Mouse (Mus musculus) layer of hippocampus, postnatal 10 days (tissue): Measurements from ENCODE around the gene Bmp3. TPM values are rescaled to one million over a fixed set of nuclear protein-coding genes. Genes with fewer than 3 reads are reported as not detected.

Experiments
- DNase-seq, 2 experiments: peaks; one replicate each; pipeline ENCODE4 v3.0.0; 2021; ENCODE audit warnings: low spot score in 2 of 2
- long read RNA-seq: library from polyadenylated mRNA; stranded (forward); transcript quantifications from one replicate; pipeline ENCODE4 v2.0.0, GENCODE M21; 2023
- total RNA-seq, 2 experiments: library from RNA; stranded (reverse); gene quantifications; 2 replicates each; pipeline ENCODE4 v1.2.3; 2021

The Bmp3 gene
- 1 to 10 TPM; 6.1 to 6.3 TPM for total RNA-seq
- long read RNA-seq, full-length matches to known transcripts = 3 of 3 reads
- long read RNA-seq, partial matches to known transcripts = 0 of 3 reads
- long read RNA-seq, other reads (novel, unspliced or antisense) = 0 of 3 reads

GRCm38 (mm10) chr5:98854264-98854626 lies at the start of gene Bmp3:
Gene Bmp3 (plus strand): TSS chr5:98854415.
- peak; percentile 28 to 56 for DNase-seq

- DNase-seq = no peak
Measured at GRCm38 (mm10) chr5:98804761-98805160, 49.5 kb upstream of the Bmp3 start.

DNA sequence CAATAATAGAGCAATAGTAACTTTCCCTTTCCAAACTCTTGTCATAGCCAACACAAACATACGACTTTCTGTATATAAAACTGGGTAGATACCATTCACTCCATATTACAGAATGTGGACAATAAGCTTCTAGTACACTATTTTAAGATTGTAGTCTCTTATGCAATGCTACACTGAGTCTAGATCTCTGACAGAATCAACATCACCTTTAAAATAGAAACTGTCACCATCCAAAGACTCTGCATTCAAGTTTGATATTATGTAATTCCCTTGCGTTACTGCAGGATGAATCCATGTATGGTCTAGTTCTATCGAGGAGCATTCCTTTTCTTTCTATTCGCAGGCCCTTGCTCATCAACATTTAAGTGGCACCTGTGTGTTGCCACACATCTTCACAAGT lies 47.7 kb upstream of the Bmp3 start:
- DNase-seq = no peak

DNA sequence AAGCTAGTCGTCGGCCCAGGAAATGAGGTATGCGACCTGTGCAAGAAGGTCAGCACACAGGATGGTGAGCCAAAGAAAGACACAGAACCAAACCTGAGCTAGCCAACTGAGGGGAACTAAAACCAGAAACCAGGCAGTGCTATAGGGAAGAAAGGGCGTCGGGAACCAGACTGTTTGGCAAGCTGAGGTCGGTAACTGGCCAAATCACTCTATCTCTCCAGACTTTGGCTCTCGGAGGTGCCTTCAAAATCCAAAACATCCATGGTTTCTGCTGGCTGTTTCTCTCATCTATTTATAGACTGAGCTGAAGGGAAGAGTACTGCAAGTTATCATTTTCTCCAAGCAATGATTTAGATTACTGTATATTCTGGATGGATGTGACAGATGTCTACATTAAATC lies 47.2 kb upstream of the Bmp3 start:
- DNase-seq = no peak

GRCm38 (mm10) chr5:98807953-98808352 lies 46.3 kb upstream of the Bmp3 start:
- no peak for DNase-seq

DNA sequence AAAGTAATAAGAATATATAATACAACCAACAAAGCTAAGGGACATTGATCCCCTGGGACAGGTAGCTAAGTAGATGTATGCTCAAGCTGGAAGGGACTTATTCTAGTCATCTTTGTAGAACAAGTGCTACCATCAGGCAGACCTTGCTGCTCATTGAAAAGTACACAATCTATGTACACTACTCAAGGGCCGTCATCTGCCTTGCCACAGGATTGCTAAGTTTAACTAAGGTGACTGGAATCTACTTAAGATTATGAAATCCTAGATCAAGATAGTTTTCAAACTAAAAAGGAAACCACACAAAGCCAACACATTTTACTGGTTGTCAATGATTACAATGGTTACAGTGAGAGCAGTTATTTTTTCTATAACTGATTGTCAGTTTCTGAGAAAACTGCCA lies 41.8 kb upstream of the Bmp3 start:
- no peak for DNase-seq

DNA sequence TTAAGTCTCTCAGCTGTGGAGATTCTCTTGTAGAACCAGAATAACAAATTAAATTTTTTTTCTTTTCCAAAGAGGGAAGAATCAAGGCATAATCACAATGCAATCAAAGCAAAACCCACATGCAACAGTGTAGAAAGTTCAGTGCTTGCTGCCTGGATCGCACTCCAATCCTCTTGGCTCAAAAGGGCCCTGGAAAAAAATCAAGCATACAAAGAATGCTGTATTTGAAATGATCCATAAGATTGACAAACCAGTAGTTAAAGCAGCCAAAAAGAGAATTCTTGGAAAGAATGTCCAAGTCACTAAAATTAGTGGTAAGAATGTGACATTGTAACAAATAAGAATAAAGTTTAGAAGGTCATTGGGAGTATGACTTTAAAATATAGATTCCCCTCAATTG lies 38.9 kb upstream of the Bmp3 start:
- DNase-seq = no peak

- DNase-seq = no peak
Measured at GRCm38 (mm10) chr5:98833760-98834159, 20.5 kb upstream of the Bmp3 start.

DNA sequence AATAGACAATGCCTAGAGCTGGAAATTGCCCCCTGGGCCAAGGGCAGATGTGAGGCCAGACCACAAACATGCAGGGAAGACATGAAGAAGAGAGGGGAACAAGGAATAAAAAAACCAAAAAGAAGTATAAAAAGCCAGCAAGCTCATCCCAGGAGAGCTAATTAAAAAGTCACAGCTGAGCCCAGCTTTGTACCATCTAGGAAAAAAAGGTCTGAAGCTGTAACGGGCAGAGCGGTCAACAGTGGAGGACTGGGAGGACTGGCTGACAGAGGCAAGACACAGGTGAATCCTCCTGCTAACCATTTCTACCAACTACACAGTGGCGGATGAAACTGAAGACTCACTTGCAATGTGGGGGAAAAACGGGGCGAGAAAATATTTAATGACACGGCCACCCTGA lies 19.9 kb upstream of the Bmp3 start:
- no peak for DNase-seq

DNA sequence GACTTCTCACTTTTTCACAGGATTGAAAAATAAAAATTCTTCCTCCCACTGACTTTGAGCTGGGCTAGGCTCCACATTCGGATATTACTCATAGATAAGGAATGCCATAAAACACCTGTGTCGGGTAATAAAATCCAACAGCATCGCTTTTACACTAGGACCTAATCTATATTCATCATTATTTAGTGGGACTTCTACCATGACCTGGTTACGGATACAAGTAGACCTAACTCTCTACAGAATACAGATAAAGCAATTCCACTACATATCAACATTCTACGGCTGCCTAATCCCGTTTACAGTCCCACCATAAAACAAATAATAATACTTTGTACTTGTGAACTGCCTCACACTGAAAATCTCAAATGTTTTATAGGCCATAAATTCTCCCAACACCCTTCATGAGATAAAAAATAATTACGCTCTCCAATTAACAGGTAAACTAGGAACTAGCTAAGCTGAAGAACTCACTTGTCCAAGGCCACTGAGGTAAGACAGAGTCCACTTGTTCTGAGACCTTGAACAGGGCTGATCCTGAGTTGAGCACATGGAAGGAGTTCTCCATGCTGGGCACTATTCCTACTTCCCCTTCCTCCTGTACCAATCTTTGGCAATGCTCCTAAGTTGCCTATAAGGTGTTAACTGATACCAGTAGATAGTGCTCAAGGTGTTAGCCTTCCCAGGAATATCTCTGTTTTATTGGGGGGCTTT lies 11.5 kb upstream of the Bmp3 start:
- DNase-seq = no peak

DNA sequence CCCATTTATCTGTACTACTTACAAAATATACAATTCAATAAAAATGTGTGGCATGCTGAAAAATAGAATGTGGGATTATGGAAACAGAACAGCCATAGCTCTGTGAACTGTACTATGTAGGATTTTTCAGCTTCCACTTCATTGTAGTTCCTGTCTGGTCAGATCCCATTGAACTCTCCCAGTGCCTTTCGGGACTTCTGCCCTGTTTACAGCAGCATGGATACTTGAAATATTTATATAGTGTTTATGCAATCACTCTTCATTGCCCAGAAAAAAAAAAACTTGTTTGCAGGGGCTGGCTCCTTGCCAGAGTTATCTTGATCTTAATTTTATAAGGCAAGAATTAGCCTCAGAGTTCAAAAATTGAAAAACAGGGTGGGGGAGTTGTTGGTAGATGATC lies 9.6 kb upstream of the Bmp3 start:
- DNase-seq = no peak

GRCm38 (mm10) chr5:98854627-98855564 lies 681 bp downstream of the Bmp3 start:
- DNase-seq = peak; percentile 37 to 42

DNA sequence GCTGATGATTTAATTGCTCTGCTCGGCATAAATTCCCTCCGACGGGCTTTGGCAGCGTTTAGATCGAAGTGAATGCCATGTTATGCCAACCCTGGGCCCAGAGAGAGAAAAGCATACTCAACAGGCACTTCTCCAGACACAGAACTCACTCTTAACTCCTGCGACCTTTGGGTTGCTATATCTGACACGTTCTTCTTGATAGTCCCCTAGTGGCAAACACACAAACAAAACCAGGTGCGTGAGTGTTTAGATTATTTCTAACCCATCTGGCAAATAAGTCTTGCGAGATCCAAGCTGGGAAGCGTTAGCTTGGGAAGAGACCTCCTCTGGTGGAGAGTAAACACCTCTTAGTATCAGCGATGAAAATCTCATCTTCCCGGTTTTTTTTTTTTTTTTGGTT lies 1.5 kb downstream of the Bmp3 start:
- peak in 1 of 2 experiments; percentile 13 for DNase-seq

DNA sequence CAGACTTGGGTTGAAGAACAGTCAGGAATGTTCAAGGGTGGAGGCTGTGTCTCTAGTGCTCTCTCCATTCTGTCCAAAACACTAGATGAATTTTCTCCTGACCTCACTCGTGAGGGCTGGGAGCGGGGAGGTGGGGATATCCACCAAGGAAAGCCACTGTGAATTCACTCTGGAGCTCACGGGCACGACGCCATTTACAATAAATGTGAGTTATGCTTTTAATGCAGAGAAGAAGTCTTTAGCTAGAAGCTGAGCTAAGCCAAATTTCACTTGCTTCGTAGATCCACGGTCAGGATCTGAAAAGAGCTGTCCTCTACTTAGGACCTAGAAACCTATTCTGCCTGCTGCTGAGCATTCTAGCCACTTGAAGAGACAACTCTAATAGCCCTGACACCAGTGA lies 2.1 kb downstream of the Bmp3 start:
- no peak for DNase-seq

- DNase-seq = peak; percentile 21 to 32
Measured at GRCm38 (mm10) chr5:98863891-98864290, 9.7 kb downstream of the Bmp3 start.

- DNase-seq = no peak
Measured at GRCm38 (mm10) chr5:98865146-98865545, 10.9 kb downstream of the Bmp3 start.

- no peak for DNase-seq
Measured at GRCm38 (mm10) chr5:98876056-98876455, 21.8 kb downstream of the Bmp3 start.

- DNase-seq = peak; percentile 71 to 75
Measured at GRCm38 (mm10) chr5:98878891-98879290, 24.7 kb downstream of the Bmp3 start.

DNA sequence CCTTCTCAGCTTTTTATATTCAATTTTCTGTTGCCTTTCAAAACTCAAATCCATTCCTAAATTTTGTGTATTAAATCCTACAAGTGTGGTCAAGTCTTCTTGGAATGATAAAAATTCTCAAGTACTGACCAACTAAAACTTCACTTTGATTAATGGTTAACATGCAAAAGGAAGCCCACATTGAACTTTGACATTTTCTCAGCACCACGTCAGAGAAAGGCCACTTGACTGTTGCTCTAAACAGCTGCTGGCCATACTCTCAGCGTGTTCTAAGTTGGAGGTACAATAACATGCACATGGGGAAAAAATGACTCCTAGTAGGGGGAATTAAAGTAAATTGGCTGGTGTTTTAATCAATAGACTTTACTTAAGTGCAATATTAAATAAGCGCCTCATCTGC lies 27.9 kb downstream of the Bmp3 start:
- DNase-seq = no peak

DNA sequence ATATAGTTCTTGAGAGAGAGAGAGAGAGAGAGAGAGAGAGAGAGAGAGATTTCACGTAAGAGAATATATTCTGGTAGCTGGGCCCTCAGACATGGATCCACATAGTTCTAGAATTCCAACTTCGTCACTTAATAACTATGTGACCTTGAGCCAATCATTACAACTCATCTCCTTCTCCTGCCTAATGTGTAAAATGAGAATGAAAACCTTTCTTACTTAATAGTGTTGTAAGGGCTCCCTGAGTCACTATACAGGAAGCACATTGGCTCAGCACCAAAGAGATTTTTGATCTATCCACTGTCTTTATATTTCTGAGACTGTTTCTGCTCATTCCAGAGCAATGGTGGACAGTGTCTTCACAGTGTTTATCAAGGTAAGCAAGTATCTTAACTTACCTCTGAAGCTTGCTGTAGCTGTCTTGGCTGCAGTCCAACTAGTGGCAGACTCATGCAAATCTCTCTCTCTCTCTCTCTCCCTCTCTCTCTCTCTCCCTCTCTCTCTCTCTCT lies 36.4 kb downstream of the Bmp3 start:
- DNase-seq = no peak

GRCm38 (mm10) chr5:98894281-98894680 lies 40.1 kb downstream of the Bmp3 start:
- DNase-seq = no peak

DNA sequence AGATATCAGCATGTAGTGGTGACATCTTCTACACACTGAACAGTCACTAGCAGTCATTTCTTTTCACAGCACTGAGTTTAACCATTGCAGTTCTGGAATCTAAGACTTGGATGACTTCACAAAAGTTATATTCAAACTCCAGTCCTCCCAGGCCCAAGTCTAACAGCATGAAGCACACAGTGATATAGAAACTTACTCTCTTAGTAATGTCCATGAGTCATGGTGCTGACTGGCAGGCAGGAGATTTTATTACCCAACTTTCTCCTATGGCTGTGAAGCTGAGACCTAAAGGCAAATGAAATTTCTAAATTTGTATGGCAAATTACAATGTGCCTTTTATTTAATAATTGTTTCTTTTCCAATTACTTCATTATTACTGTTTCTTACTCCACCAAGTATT lies 43.7 kb downstream of the Bmp3 start:
- DNase-seq = no peak
